Mouse (Mus musculus): Measurements from ENCODE around the gene Ppcs.

Gene Ppcs

GRCm38 (mm10) chr4:119422294-119422964 lies at the start of gene Ppcs, which contains the start of gene Zmynd12:
Gene Ppcs (minus strand): TSS chr4:119422420.
Gene Zmynd12 (plus strand): TSS chr4:119422814.
- DNase-seq (ENCODE audit: low spot score in 2 of 2) = peak; percentile 90

GRCm38 (mm10) chr4:119467720-119468380 lies 45.6 kb upstream of the Ppcs start:
- no peak for DNase-seq (ENCODE audit: low spot score in 2 of 2)

- DNase-seq (ENCODE audit: low spot score in 2 of 2) = no peak
These were observed 43.6 kb upstream of the Ppcs start for GRCm38 (mm10) chr4:119465841-119466240.

GRCm38 (mm10) chr4:119463756-119464419 lies 41.7 kb upstream of the Ppcs start:
- DNase-seq (ENCODE audit: low spot score in 2 of 2) = peak; percentile 35 to 53

- peak; percentile 30 to 45 for DNase-seq (ENCODE audit: low spot score in 2 of 2)
These were observed 40.9 kb upstream of the Ppcs start for GRCm38 (mm10) chr4:119462858-119463755.

GRCm38 (mm10) chr4:119462457-119462856 lies 40.2 kb upstream of the Ppcs start:
- no peak for DNase-seq (ENCODE audit: low spot score in 2 of 2)

GRCm38 (mm10) chr4:119460728-119461141 lies 38.5 kb upstream of the Ppcs start:
- DNase-seq (ENCODE audit: low spot score in 2 of 2) = no peak

- DNase-seq (ENCODE audit: low spot score in 2 of 2) = peak in 1 of 2 experiments; percentile 3
These were observed 38.1 kb upstream of the Ppcs start for GRCm38 (mm10) chr4:119460296-119460695.

GRCm38 (mm10) chr4:119453533-119453932 lies 31.3 kb upstream of the Ppcs start:
- DNase-seq (ENCODE audit: low spot score in 2 of 2) = no peak

GRCm38 (mm10) chr4:119453128-119453527 lies 30.9 kb upstream of the Ppcs start:
- no peak for DNase-seq (ENCODE audit: low spot score in 2 of 2)

GRCm38 (mm10) chr4:119450436-119450835 lies 28.2 kb upstream of the Ppcs start:
- DNase-seq (ENCODE audit: low spot score in 2 of 2) = no peak

GRCm38 (mm10) chr4:119447786-119448185 lies 25.6 kb upstream of the Ppcs start:
- DNase-seq (ENCODE audit: low spot score in 2 of 2) = no peak

GRCm38 (mm10) chr4:119447261-119447660 lies 25.0 kb upstream of the Ppcs start:
- DNase-seq (ENCODE audit: low spot score in 2 of 2) = no peak

GRCm38 (mm10) chr4:119442539-119442938 lies 20.3 kb upstream of the Ppcs start:
- no peak for DNase-seq (ENCODE audit: low spot score in 2 of 2)

- no peak for DNase-seq (ENCODE audit: low spot score in 2 of 2)
These were observed 19.6 kb upstream of the Ppcs start for GRCm38 (mm10) chr4:119441836-119442235.

- no peak for DNase-seq (ENCODE audit: low spot score in 2 of 2)
These were observed 15.7 kb upstream of the Ppcs start for GRCm38 (mm10) chr4:119437936-119438335.

- DNase-seq (ENCODE audit: low spot score in 2 of 2) = peak; percentile 21 to 42
These were observed 8.5 kb upstream of the Ppcs start for GRCm38 (mm10) chr4:119430678-119431077.

- DNase-seq (ENCODE audit: low spot score in 2 of 2) = no peak
These were observed 5.5 kb upstream of the Ppcs start for GRCm38 (mm10) chr4:119427680-119428079.

- DNase-seq (ENCODE audit: low spot score in 2 of 2) = no peak
These were observed 3.4 kb upstream of the Ppcs start for GRCm38 (mm10) chr4:119425601-119426000.

GRCm38 (mm10) chr4:119425077-119425476 lies 2.9 kb upstream of the Ppcs start:
- DNase-seq (ENCODE audit: low spot score in 2 of 2) = no peak

- DNase-seq (ENCODE audit: low spot score in 2 of 2) = no peak
These were observed 313 bp downstream of the Ppcs start for GRCm38 (mm10) chr4:119421921-119422293.

GRCm38 (mm10) chr4:119421191-119421590 lies 1.0 kb downstream of the Ppcs start:
- no peak for DNase-seq (ENCODE audit: low spot score in 2 of 2)

All from natural killer cell, adult 2 months (primary cell).